Mouse (Mus musculus): ENCODE measurements around the gene Rnf145.

DNA sequence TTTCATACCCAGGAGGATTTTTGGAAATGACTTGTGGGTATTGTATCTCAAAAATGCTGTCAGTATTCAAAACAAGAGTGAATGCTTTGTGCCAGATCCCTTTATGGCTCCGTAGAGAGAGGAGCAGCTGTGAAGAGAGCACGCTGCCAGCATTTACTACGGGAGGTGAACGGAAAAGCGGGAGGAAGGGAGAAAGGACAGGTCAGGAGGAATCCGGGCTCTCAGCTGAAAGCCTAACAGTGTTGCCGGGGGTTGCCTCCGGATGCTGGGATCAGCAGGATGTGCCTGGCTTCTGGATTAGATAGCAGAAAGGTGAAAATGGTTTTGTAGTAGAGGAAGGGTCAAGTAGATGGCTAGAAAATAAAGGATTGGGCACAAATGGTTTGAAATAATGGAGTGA, 11.6 kb downstream of the Rnf145 start:
- TF ChIP-seq CTCF (IDR thresholded peaks at IDR 0.05) (no peak), EP300 (IDR thresholded peaks at IDR 0.05) (no peak)
